Mouse (Mus musculus) MEL (cell line): ENCODE measurements around the gene Cerk.

Experiments used
- CHD1 ChIP-seq: IDR thresholded peaks from 2 replicates; pipeline ENCODE4 v1.6.1; 2012; ENCODE audit warnings: low read depth, mild to moderate bottlenecking, inconsistent platforms, low read length, improper control_type of control experiment
- CTCF ChIP-seq, 3 experiments: IDR thresholded peaks in 2 of 3; conservative IDR thresholded peaks in 1 of 3; 2 replicates each; pipeline ENCODE4 v1.5.1; 2011 to 2012; ENCODE audit warnings: low read length in 3 of 3, low read depth in 2 of 3, mild to moderate bottlenecking in 2 of 3, improper control_type of control experiment in 1 of 3, inconsistent platforms in 1 of 3, mixed read lengths in 1 of 3, moderate library complexity in 1 of 3; ENCODE audit not compliant: control insufficient read depth in 1 of 3, insufficient read depth in 1 of 3, poor library complexity in 1 of 3, severe bottlenecking in 1 of 3
- JUND ChIP-seq: IDR thresholded peaks from 2 replicates; pipeline ENCODE4 v1.6.1; 2011; ENCODE audit warnings: low read depth, mild to moderate bottlenecking, improper control_type of control experiment, low read length
- POLR2AphosphoS5 ChIP-seq: IDR thresholded peaks from 2 replicates; pipeline ENCODE4 v1.6.1; 2012; ENCODE audit warnings: low read depth, borderline replicate concordance, mild to moderate bottlenecking, inconsistent platforms, low read length, moderate library complexity, mixed read lengths
- RCOR1 ChIP-seq: IDR thresholded peaks from 2 replicates; pipeline ENCODE4 v1.6.1; 2012; ENCODE audit warnings: low read depth, mild to moderate bottlenecking, inconsistent platforms, low read length, improper control_type of control experiment
- ZNF384 ChIP-seq: IDR thresholded peaks from 2 replicates; pipeline ENCODE4 v1.6.1; 2012; ENCODE audit warnings: low read depth, mild to moderate bottlenecking, inconsistent platforms, low read length, improper control_type of control experiment

DNA sequence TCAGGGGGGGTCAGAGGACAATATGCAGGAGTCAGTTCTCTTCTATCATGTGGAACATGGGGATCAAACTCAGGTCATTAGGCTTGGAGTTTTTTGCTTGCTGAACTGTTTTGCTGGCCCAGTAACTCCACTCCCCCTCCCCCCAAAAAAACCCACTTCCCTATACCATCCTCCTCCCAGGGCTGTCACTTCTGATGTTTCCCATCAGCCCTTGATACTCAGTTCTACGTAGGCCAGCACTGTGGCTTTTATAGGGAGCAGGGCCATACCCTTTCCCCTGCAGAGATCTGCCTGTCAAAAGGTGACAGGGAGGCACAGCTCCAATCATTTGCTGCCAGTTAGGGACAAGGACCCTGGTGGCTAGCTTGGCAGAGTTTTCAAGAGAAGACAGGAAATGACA is 5.6 kb upstream of the Cerk start:
- TF ChIP-seq CTCF (IDR thresholded peaks at IDR 0.05 in 2 of 3, conservative IDR thresholded peaks at IDR 0.05 in 1 of 3; ENCODE audit: control insufficient read depth in 1 of 3, insufficient read depth in 1 of 3, low read depth in 2 of 3, low read length in 3 of 3, poor library complexity in 1 of 3, severe bottlenecking in 1 of 3) (no peak), ZNF384 (no peak), JUND (no peak), POLR2AphosphoS5 (no peak), CHD1 (no peak), RCOR1 (no peak)
